Mouse (Mus musculus) thymus, postnatal 14 days (tissue): ENCODE results near the gene Vps33b.
"Not testable (repeated sequence)": the region's sequence is repeated elsewhere in the genome, so short reads cannot be mapped to it uniquely, and the experiment has no call there.

ENCODE experiments used
- DNase-seq: peaks from one replicate; pipeline ENCODE4 v3.0.0; 2021

Gene Vps33b

DNA sequence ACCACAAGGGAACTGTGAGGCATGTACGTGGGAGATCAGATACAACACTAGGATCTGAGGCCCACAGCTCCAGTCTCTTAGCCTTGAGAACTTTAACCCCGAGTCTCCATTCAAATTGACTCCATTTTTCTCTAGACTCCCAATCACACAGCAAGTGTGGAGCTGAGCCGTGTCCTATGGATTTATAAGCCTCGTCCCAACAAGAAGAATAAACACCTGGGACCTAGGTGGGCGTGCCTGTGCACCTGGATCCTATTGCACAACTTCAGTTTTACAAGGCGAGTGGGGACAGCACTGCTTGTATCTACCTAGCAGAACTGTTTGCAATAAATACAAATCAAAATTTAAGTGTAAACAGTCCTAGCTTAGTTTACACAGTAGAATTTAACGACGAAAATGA is 53.9 kb downstream of the Vps33b start:
- DNase-seq: peak; percentile 12

DNA sequence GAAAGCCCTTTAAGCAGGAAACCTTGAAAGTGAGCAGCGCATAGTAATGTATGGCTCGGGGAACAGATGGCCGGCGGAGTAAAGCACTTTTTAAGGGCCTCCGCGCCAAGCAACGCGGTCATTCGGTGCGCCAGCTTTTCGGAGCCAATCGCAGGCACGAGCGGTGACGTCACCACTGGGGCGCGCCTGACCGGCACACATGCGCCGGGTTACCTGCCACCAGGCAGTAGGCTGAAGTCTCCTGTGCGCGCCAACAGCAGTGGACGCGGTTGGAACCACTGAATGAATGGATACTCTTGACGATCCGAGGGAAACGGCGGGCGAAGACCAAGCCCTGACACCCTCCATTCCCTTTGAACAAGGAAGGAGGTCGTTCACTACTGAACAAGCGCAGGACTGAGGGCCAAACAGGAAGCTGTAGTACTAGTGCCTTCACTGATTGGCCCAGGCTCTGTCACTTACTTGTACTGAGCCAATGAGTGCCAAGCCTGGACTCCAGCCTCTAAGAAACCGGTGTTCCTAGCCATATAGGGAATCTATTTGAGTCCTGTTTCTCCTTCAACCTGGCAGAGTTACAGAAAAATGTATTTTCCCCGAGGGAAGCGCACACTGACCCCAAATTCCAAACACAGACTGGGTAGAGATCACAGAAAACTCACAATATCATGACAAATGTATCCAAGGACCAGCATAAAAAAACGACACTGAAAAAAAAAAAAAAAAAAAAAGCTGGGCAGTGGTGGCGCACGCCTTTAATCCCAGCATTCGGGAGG is 54.8 kb downstream of the Vps33b start, which contains the start of gene Rccd1:
Gene Rccd1, minus strand, starts transcription at position 412 of the 773 bp plus-strand sequence.
- DNase-seq: peak; percentile 92

DNA sequence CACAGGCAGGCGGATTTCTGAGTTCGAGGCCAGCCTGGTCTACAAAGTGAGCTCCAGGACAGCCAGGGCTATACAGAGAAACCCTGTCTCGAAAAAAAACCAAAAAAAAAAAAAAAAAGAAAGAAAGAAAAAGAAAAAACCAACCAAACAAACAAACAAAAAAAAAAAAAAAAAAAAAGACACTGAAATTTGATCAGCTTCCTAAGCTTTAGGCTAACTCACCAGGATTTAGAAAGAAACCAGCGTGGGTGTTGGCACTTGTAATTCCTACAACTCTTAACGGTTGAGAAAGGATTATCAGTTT is 55.3 kb downstream of the Vps33b start:
- DNase-seq: not testable (repeated sequence)

DNA sequence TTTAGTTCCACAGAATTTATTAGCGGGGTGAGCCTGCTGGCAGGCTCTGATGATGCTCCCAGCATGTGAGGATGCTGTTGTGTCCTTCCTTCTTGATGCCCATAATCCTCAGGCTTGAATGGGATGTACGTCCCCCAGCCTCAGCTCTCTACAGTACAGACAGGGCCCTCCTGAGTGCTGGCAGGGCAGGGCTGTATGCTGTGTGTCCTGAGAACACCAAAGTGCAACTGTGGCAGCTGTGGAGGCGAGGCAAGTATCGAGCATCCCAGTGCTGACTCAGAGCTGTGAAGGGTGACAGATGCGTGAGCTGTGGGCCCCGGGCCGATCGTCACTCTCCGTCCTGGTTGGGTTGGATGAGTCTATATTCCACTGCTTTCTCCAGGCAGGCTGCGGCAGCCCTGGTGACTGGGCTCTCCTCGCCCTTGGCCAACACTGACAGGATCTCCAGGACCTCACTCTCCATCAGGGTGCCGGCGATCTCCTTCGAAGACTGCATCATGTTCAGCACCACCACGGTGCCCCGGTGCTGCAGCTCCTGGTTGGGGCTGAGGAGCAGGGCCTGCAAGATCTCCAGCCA is 55.9 kb downstream of the Vps33b start:
- no peak for DNase-seq

DNA sequence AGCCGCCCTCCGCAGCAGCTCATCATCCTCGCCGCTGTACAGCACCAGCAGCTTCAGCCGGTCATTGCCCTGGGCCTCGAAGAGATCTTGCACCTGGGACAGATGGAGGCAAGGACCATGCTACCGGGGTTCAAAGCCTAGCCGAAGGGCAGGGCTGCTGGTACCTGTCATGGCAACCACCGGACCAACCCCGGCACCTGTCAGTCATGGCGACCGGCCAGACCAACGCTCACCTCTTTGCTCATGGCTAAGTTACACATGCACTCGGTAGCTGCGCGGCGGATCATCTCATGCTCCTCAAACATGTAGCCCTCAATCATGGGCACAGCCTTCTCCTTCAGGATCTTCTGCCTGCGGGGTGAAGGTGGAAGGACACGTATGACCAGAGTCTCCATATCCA is 56.6 kb downstream of the Vps33b start:
- DNase-seq: no peak

DNA sequence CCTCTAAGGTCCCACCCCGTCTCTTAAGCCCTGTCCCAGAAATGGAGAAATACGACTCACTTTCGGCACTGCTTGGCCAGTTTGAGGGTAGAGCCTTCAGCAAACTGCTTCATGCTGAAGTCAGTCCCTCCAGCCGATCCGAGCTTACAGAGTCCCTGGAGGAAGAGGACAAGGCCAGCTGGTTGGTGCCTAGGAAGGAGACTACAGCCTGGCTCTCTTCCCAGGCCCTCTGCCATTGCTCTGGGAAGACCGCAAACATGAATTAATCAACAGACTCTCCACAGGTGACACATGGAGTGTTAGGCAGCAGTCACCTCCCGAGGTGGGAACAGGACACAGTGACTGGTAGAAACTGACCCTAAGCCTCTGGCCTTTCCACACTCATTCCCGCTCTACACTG is 60.8 kb downstream of the Vps33b start:
- no peak for DNase-seq

DNA sequence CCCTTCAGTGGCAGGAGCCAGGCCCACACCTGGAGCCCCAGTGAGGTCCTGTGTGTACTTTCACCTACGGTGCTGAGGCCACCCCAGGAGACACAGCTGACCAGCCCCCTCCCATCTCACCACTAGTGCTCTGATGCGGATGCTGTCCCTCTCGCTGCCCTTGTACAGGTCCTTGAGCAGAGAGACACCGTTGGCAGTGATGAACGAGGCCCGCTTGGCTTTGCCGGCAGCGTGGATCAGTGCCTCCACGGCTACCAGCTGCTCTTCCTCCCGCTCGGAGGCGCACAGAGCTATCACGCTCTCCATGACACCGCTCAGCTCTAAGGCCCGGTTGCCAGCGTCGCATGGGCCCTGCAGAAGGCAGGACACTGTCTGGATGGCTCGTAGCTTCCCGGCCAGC is 62.0 kb downstream of the Vps33b start:
- no peak for DNase-seq

DNA sequence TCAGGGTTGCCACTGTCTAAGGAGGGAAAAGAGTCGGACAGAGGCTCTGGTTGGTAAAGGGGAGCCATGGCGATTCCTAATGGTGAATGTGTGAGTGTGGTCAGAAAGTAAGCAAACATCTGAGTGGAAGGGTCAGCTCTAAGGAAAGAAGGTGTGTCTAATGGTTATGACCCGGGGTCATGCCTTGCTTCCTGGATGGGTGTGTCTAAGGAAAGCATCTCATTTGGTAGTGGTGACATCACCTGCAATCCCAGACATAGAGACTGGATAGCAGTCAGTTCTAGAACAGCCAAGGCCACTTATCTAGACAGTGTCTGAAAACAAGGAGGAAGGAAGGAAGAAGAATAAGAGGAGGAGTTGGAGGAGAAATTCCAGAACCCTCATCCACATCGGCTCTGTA is 65.4 kb downstream of the Vps33b start:
- DNase-seq: no peak

DNA sequence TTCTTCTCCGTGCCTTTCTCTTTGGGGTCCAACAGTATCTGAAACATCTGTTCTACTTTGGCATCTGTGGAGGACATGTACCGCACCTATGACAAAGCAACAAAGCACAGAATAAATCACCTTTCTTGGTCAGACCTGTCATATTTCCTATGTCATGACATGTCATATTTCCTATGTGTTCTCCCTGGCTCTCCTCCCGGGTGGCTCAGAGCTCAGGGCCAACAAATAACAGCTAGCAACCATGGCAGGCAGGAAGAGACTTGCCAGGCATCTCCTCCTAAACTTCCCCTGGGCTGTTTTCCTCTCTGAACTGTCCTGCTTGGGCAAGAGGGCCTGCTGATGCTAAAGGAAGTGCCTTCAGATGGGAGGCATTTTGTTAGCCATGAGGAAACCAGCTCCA is 67.5 kb downstream of the Vps33b start:
- DNase-seq: no peak

DNA sequence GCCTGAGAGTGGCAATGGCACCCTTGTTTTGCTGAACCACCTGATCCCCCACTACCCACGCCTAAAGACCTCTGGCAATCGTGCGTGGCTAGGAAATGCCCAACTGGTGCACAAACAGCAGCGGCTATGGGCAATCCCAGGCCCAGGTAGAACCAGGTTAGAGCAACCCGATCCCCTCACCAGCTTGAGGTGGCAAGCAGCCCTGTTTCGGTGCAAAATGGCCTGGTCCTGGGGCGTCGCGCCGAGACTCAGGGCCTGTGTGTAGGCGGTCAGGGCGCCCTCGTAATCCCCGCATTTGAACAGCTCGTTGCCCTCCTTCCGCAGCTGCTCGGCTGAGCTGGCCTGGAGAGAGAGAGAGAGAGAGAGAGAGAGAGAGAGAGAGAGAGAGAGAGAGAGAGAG is 69.9 kb downstream of the Vps33b start:
- DNase-seq: peak; percentile 49

DNA sequence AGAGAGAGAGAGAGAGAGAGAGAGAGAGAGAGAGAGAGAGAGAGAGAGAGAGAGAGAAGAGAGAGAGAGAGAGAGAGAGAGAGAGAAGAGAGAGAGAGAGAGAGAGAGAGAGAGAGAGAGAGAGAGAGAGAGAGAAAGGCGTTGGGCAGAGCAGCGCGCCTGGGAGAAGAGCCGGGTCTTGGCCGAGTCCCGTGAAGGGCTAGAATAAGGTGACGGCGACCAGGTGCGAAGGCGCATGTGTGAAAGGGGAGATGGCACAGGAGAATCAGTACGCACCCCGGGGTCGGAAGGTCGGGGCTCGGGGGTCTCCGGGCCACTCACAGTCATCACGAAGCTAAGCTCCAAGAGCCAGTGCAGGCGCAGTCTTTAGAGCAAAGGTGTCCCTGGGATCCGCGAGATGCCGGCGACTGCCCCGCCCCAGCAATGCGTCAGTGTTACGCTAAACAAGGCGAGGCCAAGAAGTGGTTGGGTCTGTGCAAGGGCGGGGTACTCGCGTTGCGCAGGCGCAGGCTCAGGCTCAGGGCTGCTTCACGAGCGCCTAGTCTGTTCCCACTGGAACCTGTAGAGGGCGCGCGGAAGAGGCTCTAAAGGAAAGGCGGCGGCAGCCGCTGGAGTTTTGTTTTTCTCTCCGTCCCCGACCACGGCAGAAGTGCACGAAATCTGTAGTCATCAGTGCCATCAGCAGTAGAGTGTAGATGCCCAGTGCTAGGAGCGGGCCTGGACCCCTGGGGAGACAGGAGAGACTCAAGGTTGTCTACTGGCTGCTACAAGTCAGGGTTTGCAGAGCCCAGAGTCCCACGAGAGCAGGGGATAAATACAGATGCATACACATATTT is 70.6 kb downstream of the Vps33b start:
- DNase-seq: peak; percentile 98

DNA sequence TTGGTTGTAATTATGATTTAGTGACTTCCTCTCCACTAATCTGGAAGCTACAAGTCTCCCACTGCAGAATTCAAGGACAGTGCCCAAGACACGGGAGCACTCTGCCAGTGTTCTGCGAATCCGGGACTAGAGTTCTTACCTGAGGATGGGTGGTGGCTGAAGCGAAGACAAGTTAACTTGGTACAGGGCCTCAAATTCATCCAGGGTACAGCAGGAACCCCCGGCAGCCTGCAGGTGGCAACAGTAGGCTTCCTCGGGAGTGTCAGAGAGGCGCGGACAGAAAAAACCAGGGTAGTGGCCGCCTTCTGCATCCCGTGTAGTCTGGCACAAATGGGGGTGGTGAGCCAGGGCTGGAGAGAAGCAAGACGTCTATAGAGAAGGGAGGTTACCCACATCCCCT is 71.3 kb downstream of the Vps33b start, which contains the start of gene Unc45a:
Gene Unc45a, minus strand, starts transcription at position 213 of the 400 bp plus-strand sequence.
- DNase-seq: peak; percentile 86
